Mouse (Mus musculus) bone marrow, adult 2 months (tissue): ENCODE results near the gene Dgkb. TPM values are rescaled to one million over a fixed set of nuclear protein-coding genes. Genes with fewer than 3 reads are reported as not detected.

Experiments used
- H3K27ac ChIP-seq: fragments of 200-500 bp; 2 replicates; pipeline ENCODE4 v1.5.1; 2012; ENCODE audit warnings: low read depth, mild to moderate bottlenecking, control low read depth, inconsistent platforms, low read length; ENCODE audit not compliant: control insufficient read depth, poor library complexity, insufficient read depth
- H3K4me1 ChIP-seq: fragments of 200-500 bp; 2 replicates; pipeline ENCODE4 v1.6.1; 2011; ENCODE audit warnings: low read length; ENCODE audit not compliant: control insufficient read depth, insufficient read depth
- H3K4me3 ChIP-seq: fragments of 200-500 bp; replicated peaks from 2 replicates; pipeline ENCODE3; 2011; ENCODE audit warnings: mild to moderate bottlenecking, low read depth, low read length, control low read depth; ENCODE audit not compliant: control insufficient read depth
- CTCF ChIP-seq: fragments of 200-500 bp; IDR thresholded peaks from 2 replicates; pipeline ENCODE4 v1.5.1; 2011; ENCODE audit warnings: low read length, control low read depth; ENCODE audit not compliant: control insufficient read depth, insufficient read depth
- POLR2A ChIP-seq: fragments of 200-500 bp; IDR thresholded peaks from 2 replicates; pipeline ENCODE4 v1.6.1; 2011; ENCODE audit warnings: low read depth, mild to moderate bottlenecking, control low read depth, low read length, borderline replicate concordance; ENCODE audit not compliant: control insufficient read depth
- WGBS: fragments of 180-500 bp; shearing (Covaris S2); methylation state at CpG from one replicate; pipeline ENCODE4 v1.1.7; 2018; 5-methylcytosine and 5-hydroxymethylcytosine counted together
- polyA plus RNA-seq: library from polyadenylated mRNA; stranded (reverse); fragments of >200 nt; gene quantifications from 2 replicates; pipeline ENCODE4 v1.2.4, GENCODE M21; 2011; ENCODE audit warnings: low replicate concordance; ENCODE audit not compliant: missing spikeins, insufficient read depth, insufficient read length

Dgkb gene
- polyA plus RNA-seq, 1 experiment, result 0.42 TPM

DNA sequence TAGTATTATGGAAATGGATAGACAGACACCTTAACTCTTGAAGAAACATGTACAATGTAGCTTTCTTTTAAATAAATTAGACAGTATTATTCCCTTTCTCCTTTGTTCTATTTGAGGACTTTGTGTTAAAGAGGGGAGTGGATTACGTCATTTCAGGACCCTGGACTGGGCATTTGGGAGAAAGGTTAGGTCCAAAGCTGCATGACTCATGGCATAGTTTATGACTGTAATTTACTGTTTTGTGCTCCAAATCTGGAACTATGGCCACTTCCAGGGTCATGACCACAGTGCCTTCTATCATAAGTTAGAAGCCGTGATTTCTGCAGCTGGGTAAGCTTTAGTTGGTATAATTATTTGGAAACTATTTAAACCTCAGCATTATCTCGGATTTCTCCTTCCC lies 294.4 kb downstream of the Dgkb start:
- H3K4me1 ChIP-seq, result no peaks in the 10 kb centered on the region
- no peak overlapping the region for H3K4me3 ChIP-seq
- 72% methylated on average over 3 of the region's 3 CpGs for WGBS
- TF ChIP-seq CTCF, result no peak
- no peak for TF ChIP-seq POLR2A
- H3K27ac ChIP-seq, result no peak overlapping the region

DNA sequence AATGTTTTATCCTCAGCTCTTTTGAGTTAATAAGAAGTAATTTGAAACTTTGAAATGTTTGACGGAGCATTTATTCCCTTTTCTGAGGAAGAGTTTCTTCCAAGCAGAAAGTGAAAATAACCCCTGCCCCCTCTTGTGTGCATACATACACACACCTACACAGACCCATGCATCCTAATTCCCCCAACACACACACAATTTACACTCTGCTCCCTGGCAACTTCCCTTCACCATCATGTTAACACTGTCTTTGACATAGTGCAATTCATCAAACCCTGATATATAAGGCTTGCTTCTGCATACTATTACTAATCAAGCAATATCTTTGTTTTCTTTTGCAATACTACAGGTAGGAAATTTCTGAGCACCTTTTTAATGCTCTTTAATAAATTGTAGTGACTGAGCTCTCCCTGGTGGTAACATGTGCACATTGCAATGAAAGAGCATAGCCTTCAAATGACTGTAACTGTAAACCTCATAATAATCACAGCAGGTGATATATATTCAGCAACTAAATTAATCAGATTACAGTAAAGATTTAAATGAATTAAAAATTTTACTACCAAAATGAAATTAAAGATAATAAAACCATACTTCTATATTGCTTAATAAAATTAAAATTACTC lies 297.6 kb downstream of the Dgkb start:
- 72% methylated on average over 1 of the region's 1 CpGs for WGBS
- H3K27ac ChIP-seq, result no peak overlapping the region
- TF ChIP-seq POLR2A (no peak), CTCF (no peak)
- no peaks in the 10 kb centered on the region for H3K4me1 ChIP-seq
- H3K4me3 ChIP-seq, result no peak overlapping the region

DNA sequence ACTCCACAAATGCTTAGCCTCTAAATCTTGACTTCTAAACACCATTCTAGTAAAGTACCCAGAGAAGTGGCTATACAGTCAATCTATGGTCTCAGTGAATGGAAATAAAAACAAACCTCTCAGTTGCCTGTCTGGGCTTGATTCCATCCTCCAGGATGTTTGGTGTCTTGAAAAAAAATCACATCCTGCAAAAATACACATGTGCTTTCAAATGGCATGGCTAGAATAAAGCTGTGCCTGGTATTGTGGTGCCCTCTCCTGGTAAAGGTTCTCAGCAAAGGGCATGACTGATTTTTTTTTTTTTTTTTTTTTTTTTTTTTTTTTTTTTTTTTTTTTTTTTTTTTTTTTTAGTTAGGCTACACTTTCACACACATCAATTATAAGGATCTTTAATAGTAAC lies 306.0 kb downstream of the Dgkb start:
- H3K4me3 ChIP-seq, result no peak overlapping the region
- H3K27ac ChIP-seq, result no peak overlapping the region
- no peaks in the 10 kb centered on the region for H3K4me1 ChIP-seq
- TF ChIP-seq POLR2A (no peak), CTCF (no peak)

DNA sequence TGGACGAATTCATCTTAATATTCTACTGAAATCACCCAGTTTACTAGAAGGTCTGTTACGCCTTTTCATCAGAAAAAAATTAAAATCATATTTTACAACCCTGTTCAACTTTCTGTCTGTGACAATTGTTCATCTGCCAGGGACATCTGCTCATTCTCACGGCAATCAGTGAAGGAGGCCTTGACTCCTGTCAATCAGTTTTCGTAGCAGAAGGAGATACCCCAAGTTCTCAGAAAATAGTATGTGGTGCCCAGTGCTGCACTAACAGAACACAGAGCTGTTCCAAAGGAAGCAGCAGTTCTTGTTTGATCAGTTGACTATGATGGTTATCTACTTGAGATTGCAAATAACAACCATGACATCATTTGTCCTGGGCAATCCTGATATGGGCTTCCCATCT lies 307.8 kb downstream of the Dgkb start:
- H3K4me3 ChIP-seq, result no peak overlapping the region
- no peak for TF ChIP-seq POLR2A
- no peak for TF ChIP-seq CTCF
- H3K27ac ChIP-seq, result no peak overlapping the region
- 77% methylated on average over 4 of the region's 4 CpGs for WGBS
- H3K4me1 ChIP-seq, result no peaks in the 10 kb centered on the region

DNA sequence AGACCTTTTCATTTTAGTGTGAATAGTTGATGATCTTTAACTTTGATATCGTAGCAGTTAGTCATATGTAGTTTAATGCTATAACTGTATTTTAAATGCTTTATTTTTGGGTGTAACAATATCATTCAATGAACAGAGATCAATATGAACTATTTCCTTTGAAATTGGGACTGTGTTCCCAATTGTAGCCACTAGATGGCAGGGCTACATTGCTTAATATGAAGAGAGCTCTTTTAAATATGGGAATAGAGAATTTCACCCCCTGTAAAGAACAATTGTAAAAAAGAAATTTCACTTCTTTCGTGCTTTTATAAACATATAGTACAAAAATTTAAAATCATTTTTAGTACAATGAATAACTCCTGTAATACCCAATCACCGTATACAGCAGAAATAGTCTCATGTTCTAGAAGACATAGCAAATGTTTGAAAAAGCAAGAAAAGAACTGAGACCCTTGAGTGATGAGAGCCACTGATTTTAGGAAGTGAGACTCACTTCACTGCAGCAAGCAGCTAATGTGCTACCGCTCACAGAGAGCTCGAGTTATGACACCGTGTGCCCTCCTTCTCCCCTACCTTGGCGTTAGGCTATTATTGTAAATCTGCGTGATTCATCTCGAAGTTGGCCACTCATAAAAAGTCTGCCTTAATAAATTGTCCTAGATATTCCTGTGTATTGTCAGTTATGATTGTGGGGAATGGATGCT lies 312.8 kb downstream of the Dgkb start:
- 59% methylated on average over 9 of the region's 9 CpGs for WGBS

DNA sequence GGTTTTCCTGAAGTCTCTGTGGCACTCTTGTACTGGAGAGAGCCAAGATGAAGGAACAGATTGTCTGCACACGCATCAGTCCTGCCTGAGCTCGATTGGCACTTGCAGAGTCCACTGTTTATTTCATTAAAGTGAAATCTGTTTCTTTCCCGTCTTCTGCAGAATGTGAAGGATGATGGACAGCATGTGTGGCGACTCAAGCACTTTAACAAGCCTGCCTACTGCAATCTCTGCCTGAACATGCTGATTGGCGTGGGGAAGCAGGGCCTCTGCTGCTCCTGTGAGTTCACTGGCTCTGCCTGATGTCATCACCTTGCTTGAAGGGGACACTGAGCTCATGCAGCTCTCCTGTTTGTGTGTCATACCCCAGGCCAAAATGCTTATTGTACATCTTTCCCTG lies 318.9 kb downstream of the Dgkb start:
- 65% methylated on average over 5 of the region's 5 CpGs for WGBS
- H3K4me3 ChIP-seq, result no peak overlapping the region
- no peak overlapping the region for H3K27ac ChIP-seq
- no peaks in the 10 kb centered on the region for H3K4me1 ChIP-seq
- no peak for TF ChIP-seq CTCF
- no peak for TF ChIP-seq POLR2A

More for the DNA sequence above, 312.8 kb downstream of the Dgkb start:
- TF ChIP-seq CTCF, result no peak
- TF ChIP-seq POLR2A, result no peak
- Histone ChIP-seq H3K4me3 (no peak overlapping the region), H3K27ac (no peak overlapping the region), H3K4me1 (no peaks in the 10 kb centered on the region)

DNA sequence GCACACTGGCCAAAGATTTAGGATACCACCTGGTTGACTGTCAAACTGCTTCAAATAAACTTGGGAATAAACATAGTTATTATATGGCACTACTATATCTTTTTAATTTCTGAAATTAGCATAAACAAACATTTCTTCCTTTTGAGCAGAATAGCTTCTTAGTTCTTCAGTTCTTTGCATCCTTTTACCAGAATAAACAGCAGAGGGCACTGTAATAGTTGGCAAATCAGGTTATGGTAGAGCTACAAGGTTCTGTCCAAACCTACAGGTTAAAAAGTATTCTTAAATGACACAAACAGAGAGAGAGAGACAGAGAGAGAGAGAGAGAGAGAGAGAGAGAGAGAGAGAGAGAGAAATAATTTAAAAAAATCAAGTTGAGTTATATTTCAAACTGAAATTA lies 322.5 kb downstream of the Dgkb start:
- TF ChIP-seq CTCF, result no peak
- no peak for TF ChIP-seq POLR2A
- no peak overlapping the region for H3K27ac ChIP-seq

DNA sequence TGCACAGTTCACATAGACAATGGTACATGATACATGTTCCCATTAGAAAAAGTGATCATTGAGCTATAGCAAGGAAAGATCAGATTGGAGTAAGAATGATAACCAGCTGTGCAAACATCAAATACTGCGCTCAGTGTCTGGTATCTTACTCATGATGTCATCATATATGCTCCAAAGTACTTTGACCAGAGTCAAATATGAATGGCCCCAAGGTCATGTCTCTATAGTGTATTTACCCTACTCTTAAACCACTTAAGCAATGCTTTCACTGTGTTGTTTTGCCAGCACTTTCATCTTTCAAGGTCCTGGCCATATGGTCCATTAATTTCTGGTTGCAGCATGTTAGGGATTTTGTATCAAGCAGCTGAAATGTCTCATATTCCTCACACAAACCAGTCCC lies 415.1 kb downstream of the Dgkb start:
- Histone ChIP-seq H3K4me3 (no peak overlapping the region), H3K27ac (no peak overlapping the region), H3K4me1 (no peaks in the 10 kb centered on the region)
- WGBS, result 78% methylated on average over 1 of the region's 1 CpGs
- no peak for TF ChIP-seq CTCF
- no peak for TF ChIP-seq POLR2A

More for the DNA sequence above, 322.5 kb downstream of the Dgkb start:
- Histone ChIP-seq H3K4me3 (no peak overlapping the region), H3K4me1 (no peaks in the 10 kb centered on the region)
